29 mouse cellular contexts compared by ENCODE assay signal in genomic region chr2:157693576-157693975, GRCm38 (mm10). TPM values are rescaled to one million over a fixed set of nuclear protein-coding genes. Genes with fewer than 3 reads are reported as not detected.
DNase-seq lines count a peak whose midpoint lies in the region; ATAC-seq and TF ChIP-seq lines count a peak whose summit lies in the region.
"Had no signal": no experiment of that assay in that cellular context is flagged by ENCODE, and none has a peak within 500 bp of the region (broad histone marks: within the 10 kb centered on the region; RNA-seq: fewer than 3 reads in every experiment).

No protein-coding gene starts in this region.

- no peak for TF ChIP-seq CTCF in hindbrain, postnatal 0 days (IDR thresholded peaks at IDR 0.05; ENCODE audit: low read depth)

- no peaks in the 10 kb centered on the region for H3K9me3 ChIP-seq in hindbrain, embryonic 14.5 days (ENCODE audit: control insufficient read depth, low read length)
- no peaks in the 10 kb centered on the region for H3K9me3 ChIP-seq in hindbrain, postnatal 0 days (ENCODE audit: low read length)
- no peaks in the 10 kb centered on the region for H3K9me3 ChIP-seq in kidney, embryonic 16.5 days (ENCODE audit: low read length)
- H3K9me3 ChIP-seq: embryonic facial prominence, embryonic 10.5 days; embryonic facial prominence, embryonic 13.5 days; forebrain, embryonic 12.5 days; forebrain, embryonic 15.5 days; heart, embryonic 12.5 days; heart, embryonic 15.5 days; hindbrain, embryonic 12.5 days had no signal

- no peak overlapping the region for H3K4me3 ChIP-seq in hindbrain, embryonic 14.5 days (replicated peaks; ENCODE audit: low read length)
- H3K4me3 ChIP-seq in hindbrain, postnatal 0 days (ENCODE audit: low read length) = no peak overlapping the region
- H3K4me3 ChIP-seq in kidney, embryonic 16.5 days (ENCODE audit: low read length) = no peak overlapping the region
- H3K4me3 ChIP-seq: embryonic facial prominence, embryonic 10.5 days; embryonic facial prominence, embryonic 13.5 days; erythroblast, embryonic 14.5 days; forebrain, embryonic 12.5 days; forebrain, embryonic 15.5 days; heart, embryonic 12.5 days; heart, embryonic 15.5 days; hindbrain, embryonic 12.5 days had no signal

- 87% methylated on average over 3 of the region's 3 CpGs for WGBS in hindbrain, embryonic 14.5 days
- 83% methylated on average over 3 of the region's 3 CpGs for WGBS in hindbrain, postnatal 0 days
- WGBS in kidney, embryonic 16.5 days = 65% methylated on average over 3 of the region's 3 CpGs

- ATAC-seq in hindbrain, embryonic 14.5 days (ENCODE audit: low FRiP score) = no peak
- ATAC-seq in hindbrain, postnatal 0 days = no peak
- no peak for ATAC-seq in kidney, embryonic 16.5 days (ENCODE audit: low FRiP score, low TSS enrichment)
- ATAC-seq: activated CD4-positive, CD25-positive, alpha-beta regulatory T cell, adult 4 months; CD4-positive, CD25-positive, alpha-beta regulatory T cell, adult 4 months; forebrain, embryonic 15.5 days; hindbrain, embryonic 16.5 days had no signal

- DNase-seq in hindbrain, embryonic 14.5 days (ENCODE audit: low spot score) = no peak
- no peak for DNase-seq in hindbrain, postnatal 0 days (ENCODE audit: low spot score)
- no peak for DNase-seq in kidney, postnatal 10 days
- peak; percentile 73 for DNase-seq in testis, postnatal 14 days (ENCODE audit: low spot score)
- no peak for DNase-seq in testis, postnatal 10 days (ENCODE audit: low spot score)
- DNase-seq in left cerebral cortex, adult 9 months (ENCODE audit: low spot score in 2 of 2) = no peak
- DNase-seq: adrenal gland, adult 8-10 months; adrenal gland, postnatal 25 days; cerebellum, adult 11-12 months; cerebellum, adult 8-10 months; cerebellum, postnatal 10 days; cerebellum, postnatal 36 days; embryo, embryonic 11 days; gastrocnemius, postnatal 25 days; heart, adult 18-20 months; heart, postnatal 10 days; heart, postnatal 36 days had no signal

- H3K27me3 ChIP-seq in hindbrain, embryonic 14.5 days (ENCODE audit: control insufficient read depth, insufficient read depth, low read length) = no peaks in the 10 kb centered on the region
- H3K27me3 ChIP-seq in hindbrain, postnatal 0 days (ENCODE audit: insufficient read depth, low read length) = no peaks in the 10 kb centered on the region
- peaks cover 2% of the 10 kb centered on the region; the same call in 1 of the 2 replicates for H3K27me3 ChIP-seq in kidney, embryonic 16.5 days (ENCODE audit: insufficient read depth, low read length)
- H3K27me3 ChIP-seq: embryonic facial prominence, embryonic 13.5 days; forebrain, embryonic 15.5 days; hindbrain, embryonic 12.5 days had no signal

- H3K36me3 ChIP-seq in hindbrain, embryonic 14.5 days (replicated peaks; ENCODE audit: control insufficient read depth, insufficient read depth) = no peaks in the 10 kb centered on the region
- no peaks in the 10 kb centered on the region for H3K36me3 ChIP-seq in hindbrain, postnatal 0 days (ENCODE audit: insufficient read depth, low read length)
- H3K36me3 ChIP-seq in kidney, embryonic 16.5 days (ENCODE audit: insufficient read depth, low read length) = no peaks in the 10 kb centered on the region
- H3K36me3 ChIP-seq: embryonic facial prominence, embryonic 10.5 days; embryonic facial prominence, embryonic 13.5 days; forebrain, embryonic 12.5 days; forebrain, embryonic 15.5 days; heart, embryonic 12.5 days; heart, embryonic 15.5 days; hindbrain, embryonic 12.5 days had no signal

- H3K4me2 ChIP-seq in hindbrain, embryonic 14.5 days (replicated peaks) = no peak overlapping the region
- no peak overlapping the region for H3K4me2 ChIP-seq in hindbrain, postnatal 0 days (ENCODE audit: low read depth, low read length)
- no peak overlapping the region for H3K4me2 ChIP-seq in kidney, embryonic 16.5 days (replicated peaks; ENCODE audit: low read depth, low read length)
- H3K4me2 ChIP-seq: embryonic facial prominence, embryonic 13.5 days; forebrain, embryonic 12.5 days; forebrain, embryonic 15.5 days; heart, embryonic 12.5 days; heart, embryonic 15.5 days; hindbrain, embryonic 12.5 days had no signal

- peaks cover 30% of the 10 kb centered on the region for H3K4me1 ChIP-seq in hindbrain, embryonic 14.5 days (replicated peaks; ENCODE audit: control insufficient read depth, insufficient read depth, low read length)
- H3K4me1 ChIP-seq in hindbrain, postnatal 0 days (ENCODE audit: insufficient read depth, low read length) = peaks cover 13% of the 10 kb centered on the region; the same call in 1 of the 2 replicates
- peaks cover 38% of the 10 kb centered on the region for H3K4me1 ChIP-seq in kidney, embryonic 16.5 days (ENCODE audit: insufficient read depth, low read length)
- H3K4me1 ChIP-seq: heart, embryonic 15.5 days had no signal

- no peak overlapping the region for H3K9ac ChIP-seq in hindbrain, embryonic 14.5 days
- H3K9ac ChIP-seq in hindbrain, postnatal 0 days (replicated peaks; ENCODE audit: low read length) = no peak overlapping the region
- H3K9ac ChIP-seq in kidney, embryonic 16.5 days (replicated peaks; ENCODE audit: low read length) = no peak overlapping the region
- H3K9ac ChIP-seq: embryonic facial prominence, embryonic 13.5 days; forebrain, embryonic 12.5 days; forebrain, embryonic 15.5 days; heart, embryonic 12.5 days; heart, embryonic 15.5 days; hindbrain, embryonic 12.5 days had no signal

- 0 out of 2 replicates have a peak overlapping the region, but pooled peaks have one; percentile 32 for H3K27ac ChIP-seq in hindbrain, embryonic 14.5 days
- H3K27ac ChIP-seq in hindbrain, postnatal 0 days = no peak overlapping the region
- peak overlapping the region; percentile 11; the same call in 1 of the 2 replicates for H3K27ac ChIP-seq in kidney, embryonic 16.5 days (ENCODE audit: low read length)
- H3K27ac ChIP-seq: embryonic facial prominence, embryonic 10.5 days; embryonic facial prominence, embryonic 13.5 days; forebrain, embryonic 12.5 days; forebrain, embryonic 15.5 days; heart, embryonic 15.5 days had no signal

RNA-seq across cellular contexts. Expression of gene Ctnnbl1, which starts 43.6 kb away (rescaled TPM):
- 53.3 and 59.5 TPM in 2 replicates for polyA plus RNA-seq in hindbrain, embryonic 14.5 days (2014; fragmentation: Nextera tagmentation; extraction: Ambion mirVana)
- total RNA-seq in hindbrain, postnatal 0 days (2014; rRNA removed) = 28.7 and 30.3 TPM in 2 replicates
- 42.7 and 45.4 TPM in 2 replicates for polyA plus RNA-seq in hindbrain, postnatal 0 days (2015; fragmentation: Nextera tagmentation; extraction: Ambion mirVana)
- polyA plus RNA-seq in kidney, embryonic 16.5 days (2015; fragmentation: Nextera tagmentation; extraction: Ambion mirVana) = 71.6 and 72.0 TPM in 2 replicates
